Mouse (Mus musculus) spleen, adult 10 weeks (tissue): Measurements from ENCODE around the gene 4930583I09Rik. TPM values are rescaled to one million over a fixed set of nuclear protein-coding genes. Genes with fewer than 3 reads are reported as not detected.

ENCODE experiments used
- polyA plus RNA-seq: library from polyadenylated mRNA; stranded (reverse); fragments of 350-450 nt; fragmentation: Illumina TruSeq; extraction: RNeasy Lipid Tissue Mini Kit (QIAGEN cat#74804); gene quantifications from one replicate; pipeline ENCODE4 v1.2.3, GENCODE M21; 2015; ENCODE audit warnings: low replicate concordance; ENCODE audit not compliant: insufficient read depth

Gene 4930583I09Rik
- not detected for polyA plus RNA-seq

DNA sequence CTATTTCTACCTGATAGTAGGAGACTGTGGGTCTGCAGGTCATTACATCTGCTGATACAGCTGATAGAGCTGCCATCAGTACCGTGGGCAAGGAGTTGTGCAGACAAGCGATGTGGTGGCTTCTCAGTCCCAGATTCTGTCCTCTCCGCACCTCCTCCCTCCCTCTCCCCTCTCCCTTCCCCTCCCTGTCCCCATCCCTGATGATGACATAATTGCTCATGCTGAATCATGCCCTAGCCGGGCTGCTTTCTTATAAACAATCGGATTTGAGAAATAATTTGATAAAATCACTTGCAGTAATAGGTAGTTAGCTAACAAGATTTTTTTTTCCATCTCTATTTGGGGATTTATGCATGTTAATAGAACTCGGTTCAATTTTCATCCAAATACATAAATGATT, at the start of gene 4930583I09Rik:
Gene 4930583I09Rik (minus strand): TSS at position 144 of the 400 bp plus-strand sequence.

Other genes starting within 250 kb of the 4930583I09Rik start
- 64.7 TPM for gene Man2a1, start 235.3 kb downstream of the 4930583I09Rik start, polyA plus RNA-seq